Comparison of ENCODE assay signal across 8 mouse cellular contexts in the genomic region with DNA sequence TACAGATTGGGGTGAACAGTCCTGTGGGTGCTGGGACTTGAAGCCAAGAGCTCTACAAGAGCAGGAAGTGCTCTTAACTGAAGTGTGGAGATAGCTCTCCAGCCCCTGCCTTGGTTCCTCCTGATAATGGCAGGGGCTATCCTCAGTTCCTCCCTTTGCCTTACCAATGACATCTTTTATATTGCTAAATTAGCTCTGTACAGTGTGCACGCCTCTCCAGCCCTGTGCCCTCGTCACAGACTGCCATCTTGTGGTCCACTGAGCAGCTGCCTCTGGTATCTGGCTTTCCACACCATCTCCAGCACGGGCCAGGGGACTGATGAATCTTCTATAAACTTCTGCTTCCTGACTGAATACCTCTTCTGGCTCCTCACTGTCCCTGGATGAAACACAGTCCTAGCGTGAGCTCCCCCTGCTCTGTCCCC. TPM values are rescaled to one million over a fixed set of nuclear protein-coding genes. Genes with fewer than 3 reads are reported as not detected.
A peak's percentile ranks its signal among the peaks of the same experiment; 100 is the strongest.
DNase-seq lines count a peak whose midpoint lies in the region; ATAC-seq and TF ChIP-seq lines count a peak whose summit lies in the region.

No protein-coding gene starts in this region.

- no peak for TF ChIP-seq CTCF in Patski (IDR thresholded peaks at IDR 0.05)

- H3K4me3 ChIP-seq in embryonic facial prominence, embryonic 14.5 days (ENCODE audit: low read depth, low read length) = no peak overlapping the region
- no peak overlapping the region for H3K4me3 ChIP-seq in heart, embryonic 10.5 days
- no peak overlapping the region for H3K4me3 ChIP-seq in kidney, embryonic 16.5 days (ENCODE audit: low read length)
- H3K4me3 ChIP-seq in midbrain, embryonic 16.5 days (ENCODE audit: low read depth, low read length) = no peak overlapping the region

- H3K9ac ChIP-seq in embryonic facial prominence, embryonic 14.5 days (ENCODE audit: low read depth, low read length) = no peak overlapping the region
- no peak overlapping the region for H3K9ac ChIP-seq in kidney, embryonic 16.5 days (replicated peaks; ENCODE audit: low read length)
- no peak overlapping the region for H3K9ac ChIP-seq in midbrain, embryonic 16.5 days (ENCODE audit: low read depth, low read length)

- H3K27me3 ChIP-seq in Patski = no peaks in the 10 kb centered on the region
- H3K27me3 ChIP-seq in embryonic facial prominence, embryonic 14.5 days (replicated peaks; ENCODE audit: control insufficient read depth, insufficient read depth, low read length) = no peaks in the 10 kb centered on the region
- H3K27me3 ChIP-seq in heart, embryonic 10.5 days (ENCODE audit: insufficient read depth, poor library complexity, severe bottlenecking) = peaks cover 13% of the 10 kb centered on the region; the same call in 1 of the 2 replicates
- no peaks in the 10 kb centered on the region for H3K27me3 ChIP-seq in kidney, embryonic 16.5 days (ENCODE audit: insufficient read depth, low read length)
- no peaks in the 10 kb centered on the region for H3K27me3 ChIP-seq in midbrain, embryonic 16.5 days (ENCODE audit: control insufficient read depth, insufficient read depth, low read depth, low read length)

- 0 out of 2 replicates have a peak overlapping the region, but pooled peaks have one; percentile 24 for H3K27ac ChIP-seq in embryonic facial prominence, embryonic 14.5 days (replicated peaks; ENCODE audit: low read depth, low read length)
- H3K27ac ChIP-seq in heart, embryonic 10.5 days = peak overlapping the region; percentile 52; the same call in 1 of the 2 replicates
- H3K27ac ChIP-seq in kidney, embryonic 16.5 days (ENCODE audit: low read length) = no peak overlapping the region
- no peak overlapping the region for H3K27ac ChIP-seq in midbrain, embryonic 16.5 days (ENCODE audit: low read length)

- H3K36me3 ChIP-seq in embryonic facial prominence, embryonic 14.5 days (ENCODE audit: control insufficient read depth, insufficient read depth, low read length) = no peaks in the 10 kb centered on the region
- no peaks in the 10 kb centered on the region for H3K36me3 ChIP-seq in heart, embryonic 10.5 days
- no peaks in the 10 kb centered on the region for H3K36me3 ChIP-seq in kidney, embryonic 16.5 days (ENCODE audit: insufficient read depth, low read length)
- no peaks in the 10 kb centered on the region for H3K36me3 ChIP-seq in midbrain, embryonic 16.5 days (ENCODE audit: control insufficient read depth, insufficient read depth, low read length)

- H3K4me1 ChIP-seq in embryonic facial prominence, embryonic 14.5 days (ENCODE audit: control insufficient read depth, insufficient read depth, low read length) = peaks cover 13% of the 10 kb centered on the region; the same call in 1 of the 2 replicates
- peaks cover 44% of the 10 kb centered on the region for H3K4me1 ChIP-seq in heart, embryonic 10.5 days
- no peaks in the 10 kb centered on the region; the same call in 1 of the 2 replicates for H3K4me1 ChIP-seq in kidney, embryonic 16.5 days (ENCODE audit: insufficient read depth, low read length)
- H3K4me1 ChIP-seq in midbrain, embryonic 16.5 days (ENCODE audit: control insufficient read depth, insufficient read depth, low read length) = no peaks in the 10 kb centered on the region

- no peaks in the 10 kb centered on the region for H3K9me3 ChIP-seq in embryonic facial prominence, embryonic 14.5 days (ENCODE audit: control insufficient read depth, low read length)
- H3K9me3 ChIP-seq in heart, embryonic 10.5 days = no peaks in the 10 kb centered on the region
- no peaks in the 10 kb centered on the region for H3K9me3 ChIP-seq in kidney, embryonic 16.5 days (ENCODE audit: low read length)
- no peaks in the 10 kb centered on the region for H3K9me3 ChIP-seq in midbrain, embryonic 16.5 days (replicated peaks; ENCODE audit: control insufficient read depth, low read length, poor library complexity, severe bottlenecking)

- CTCF ChIA-PET in Patski (lab: Charles Lee) = interaction anchor here (0.5 to 2.7 kb wide), 15 partner anchors 9 to 428 kb away, joined by 3 to 25 read pairs (median 3); a partner anchor contains a TSS

- ATAC-seq in Patski = peak; percentile 65
- ATAC-seq in embryonic facial prominence, embryonic 14.5 days (ENCODE audit: low read depth) = peak; percentile 75
- peak; percentile 89 for ATAC-seq in kidney, embryonic 16.5 days (ENCODE audit: low FRiP score, low TSS enrichment)
- peak; percentile 78 for ATAC-seq in midbrain, embryonic 16.5 days

- no peak overlapping the region for H3K4me2 ChIP-seq in embryonic facial prominence, embryonic 14.5 days (ENCODE audit: low read depth, low read length)
- no peak overlapping the region for H3K4me2 ChIP-seq in kidney, embryonic 16.5 days (replicated peaks; ENCODE audit: low read depth, low read length)
- H3K4me2 ChIP-seq in midbrain, embryonic 16.5 days (ENCODE audit: low read length) = no peak overlapping the region

- DNase-seq in A20 (ENCODE audit: low read depth, low spot score) (peak; percentile 38), Patski (ENCODE audit: low read depth, low spot score) (no peak), liver (peak; percentile 69)
- DNase-seq in embryonic facial prominence, embryonic 14.5 days (ENCODE audit: low spot score) = peak; percentile 81
- DNase-seq in heart, embryonic 10.5 days (ENCODE audit: low spot score) = no peak
- DNase-seq in urinary bladder, postnatal 36 days (ENCODE audit: low spot score in 2 of 2) = peak; percentile 15 to 52

- POLR2A ChIA-PET in Patski (lab: Charles Lee) = interaction anchor here (1.0 kb wide), 1 partner anchor 83 kb away, joined by 3 read pairs; no protein-coding TSS in a partner anchor

- in situ Hi-C loops in Patski (cut with MboI; ENCODE audit: low pct_unique_long_range_greater_than_20kb) = loop anchor here (10.0 kb wide), 1 partner anchor 429 kb away; no protein-coding TSS in a partner anchor

- 18% methylated on average over 4 of the region's 4 CpGs for WGBS in embryonic facial prominence, embryonic 14.5 days
- 27% methylated on average over 4 of the region's 4 CpGs for WGBS in heart, embryonic 10.5 days
- WGBS in kidney, embryonic 16.5 days = 16% methylated on average over 4 of the region's 4 CpGs
- WGBS in midbrain, embryonic 16.5 days = 24% methylated on average over 4 of the region's 4 CpGs

RNA-seq across cellular contexts. Expression of a gene that starts 8.4 kb away (rescaled TPM):
- 0.30 TPM for polyA plus RNA-seq in Patski (2021)
- polyA plus RNA-seq in embryonic facial prominence, embryonic 14.5 days (2014; fragmentation: Nextera tagmentation; extraction: Ambion mirVana) = 3.5 and 4.4 TPM in 2 replicates
- 1.5 and 2.8 TPM in 2 replicates for polyA plus RNA-seq in heart, embryonic 10.5 days (2016; fragmentation: Nextera tagmentation; extraction: Ambion mirVana)
- polyA plus RNA-seq in kidney, embryonic 16.5 days (2015; fragmentation: Nextera tagmentation; extraction: Ambion mirVana) = 9.7 and 9.9 TPM in 2 replicates
- polyA plus RNA-seq in midbrain, embryonic 16.5 days (2015; fragmentation: Nextera tagmentation; extraction: Ambion mirVana) = 2.3 and 2.8 TPM in 2 replicates

RNA-seq across cellular contexts. Expression of a gene that starts 35.6 kb away (rescaled TPM):
- polyA plus RNA-seq in Patski (2021) = 44.1 TPM
- polyA plus RNA-seq in embryonic facial prominence, embryonic 14.5 days (2014; fragmentation: Nextera tagmentation; extraction: Ambion mirVana) = 10.7 and 14.5 TPM in 2 replicates
- 9.2 and 11.6 TPM in 2 replicates for polyA plus RNA-seq in heart, embryonic 10.5 days (2016; fragmentation: Nextera tagmentation; extraction: Ambion mirVana)
- 16.8 and 16.9 TPM in 2 replicates for polyA plus RNA-seq in kidney, embryonic 16.5 days (2015; fragmentation: Nextera tagmentation; extraction: Ambion mirVana)
- polyA plus RNA-seq in midbrain, embryonic 16.5 days (2015; fragmentation: Nextera tagmentation; extraction: Ambion mirVana) = 10.9 and 11.7 TPM in 2 replicates

Comparison
In these comparisons a context has a peak if more than half of its experiments do, and no peak if none do; other contexts are left out.
1. DNase-seq: peak in A20 (single experiment), embryonic facial prominence, embryonic 14.5 days (single experiment), liver (single experiment) and urinary bladder, postnatal 36 days (2 of 2); none in Patski (single experiment) and heart, embryonic 10.5 days (single experiment).
2. H3K27ac ChIP-seq: peak in embryonic facial prominence, embryonic 14.5 days (single experiment) and heart, embryonic 10.5 days (single experiment); none in kidney, embryonic 16.5 days (single experiment) and midbrain, embryonic 16.5 days (single experiment).
3. Peak in every context shown above with its lines, with median percentiles within 50 percentile points of each other: ATAC-seq.